Mouse (Mus musculus) lung, embryonic 14.5 days (tissue): ENCODE results near the gene Gbe1. TPM values are rescaled to one million over a fixed set of nuclear protein-coding genes. Genes with fewer than 3 reads are reported as not detected.

Source experiments
- ATAC-seq: fragments of 200-750 bp; cut with Nextera tagmentation; 2 replicates; pipeline ENCODE4 v1.8.0; 2017; ENCODE audit warnings: mild to moderate bottlenecking, moderate TSS enrichment, moderate library complexity; ENCODE audit not compliant: insufficient read depth
- DNase-seq: peaks from one replicate; pipeline ENCODE4 v3.0.0-alpha.2; 2015
- H3K27ac ChIP-seq: fragments of 300-500 bp; sonication (generic); 2 replicates; pipeline ENCODE4 v1.5.1; 2014; ENCODE audit warnings: low read depth, mild to moderate bottlenecking, moderate library complexity
- H3K27me3 ChIP-seq: fragments of 300-500 bp; sonication (generic); 2 replicates; pipeline ENCODE4 v1.6.1; 2014; ENCODE audit warnings: low read length, control low read depth; ENCODE audit not compliant: insufficient read depth
- H3K36me3 ChIP-seq: fragments of 300-500 bp; sonication (generic); 2 replicates; pipeline ENCODE4 v1.6.1; 2014; ENCODE audit warnings: control low read depth; ENCODE audit not compliant: insufficient read depth
- H3K4me1 ChIP-seq: fragments of 300-500 bp; sonication (generic); 2 replicates; pipeline ENCODE4 v1.6.1; 2014; ENCODE audit warnings: antibody characterized with exemption, control low read depth; ENCODE audit not compliant: insufficient read depth
- H3K4me2 ChIP-seq: fragments of 300-500 bp; sonication (generic); 2 replicates; pipeline ENCODE4 v1.6.1; 2014; ENCODE audit warnings: mild to moderate bottlenecking
- H3K4me3 ChIP-seq: fragments of 300-500 bp; sonication (generic); 2 replicates; pipeline ENCODE4 v1.5.1; 2014; ENCODE audit warnings: low read depth, low read length
- H3K9ac ChIP-seq: fragments of 300-500 bp; sonication (generic); 2 replicates; pipeline ENCODE4 v1.6.1; 2014
- H3K9me3 ChIP-seq: fragments of 300-500 bp; sonication (generic); 2 replicates; pipeline ENCODE4 v1.6.1; 2016; ENCODE audit warnings: low read depth, low read length, control low read depth
- CTCF ChIP-seq: IDR thresholded peaks from 2 replicates; pipeline ENCODE4 v1.5.1; 2016; ENCODE audit warnings: antibody characterized with exemption, low read depth
- WGBS: fragments of 180-500 bp; shearing (Covaris S2); extraction: QIAGEN DNeasy Blood & Tissue Kit; methylation state at CpG from one replicate; pipeline ENCODE4 v1.1.7; 2014; 5-methylcytosine and 5-hydroxymethylcytosine counted together
- polyA plus RNA-seq: library from polyadenylated mRNA; unstranded; fragments of >200 nt; fragmentation: Nextera tagmentation; extraction: Ambion mirVana; gene quantifications from 2 replicates; pipeline ENCODE4 v1.2.1, GENCODE M21; 2014

The Gbe1 gene
- polyA plus RNA-seq, 1 experiment from 2014 or later = 19.1 TPM

GRCm38 (mm10) chr16:70352571-70352970, 38.8 kb downstream of the Gbe1 start:
- DNase-seq = peak; percentile 79
- no peak overlapping the region for H3K4me3 ChIP-seq
- no peak for TF ChIP-seq CTCF
- no peaks in the 10 kb centered on the region for H3K9me3 ChIP-seq
- H3K27me3 ChIP-seq = no peaks in the 10 kb centered on the region
- H3K27ac ChIP-seq = no peak overlapping the region
- no peak overlapping the region for H3K9ac ChIP-seq
- 24% methylated on average over 3 of the region's 3 CpGs for WGBS
- H3K4me2 ChIP-seq = no peak overlapping the region
- H3K4me1 ChIP-seq = no peaks in the 10 kb centered on the region
- ATAC-seq = peak; percentile 59; the same call in 1 of the 2 replicates
- no peaks in the 10 kb centered on the region for H3K36me3 ChIP-seq

DNA sequence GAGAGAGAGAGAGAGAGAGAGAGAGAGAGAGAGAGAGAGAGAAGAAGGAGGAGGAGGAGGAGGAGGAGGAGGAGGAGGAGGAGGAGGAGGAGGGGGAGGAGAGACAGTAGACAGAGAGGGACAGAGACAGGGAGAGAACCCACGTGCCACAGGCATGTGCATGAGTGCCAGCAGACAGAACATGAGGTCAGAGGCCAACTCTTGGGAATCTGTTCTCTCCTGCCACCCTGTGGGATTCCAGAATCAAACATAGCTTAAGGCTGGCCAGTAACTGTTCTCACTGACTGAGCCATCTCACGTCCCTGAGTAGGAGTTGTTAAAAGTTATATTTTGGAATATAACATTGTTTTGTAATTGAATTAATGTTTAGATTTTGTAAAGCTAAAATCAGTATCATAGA, 39.3 kb downstream of the Gbe1 start:
- ATAC-seq (peak; percentile 79; the same call in 1 of the 2 replicates), DNase-seq (peak; percentile 76)
- H3K27ac ChIP-seq = no peak overlapping the region

GRCm38 (mm10) chr16:70358326-70358725, 44.6 kb downstream of the Gbe1 start:
- no peaks in the 10 kb centered on the region for H3K27me3 ChIP-seq
- H3K27ac ChIP-seq = no peak overlapping the region
- peaks cover 6% of the 10 kb centered on the region; the same call in 1 of the 2 replicates for H3K9me3 ChIP-seq
- no peak overlapping the region for H3K9ac ChIP-seq
- H3K4me2 ChIP-seq = no peak overlapping the region
- no peak overlapping the region for H3K4me3 ChIP-seq
- H3K4me1 ChIP-seq = no peaks in the 10 kb centered on the region
- 90% methylated on average over 6 of the region's 6 CpGs for WGBS
- TF ChIP-seq CTCF = no peak
- DNase-seq (no peak), ATAC-seq (no peak)
- no peaks in the 10 kb centered on the region for H3K36me3 ChIP-seq

More for the DNA sequence above, 39.3 kb downstream of the Gbe1 start:
- Histone ChIP-seq H3K9me3 (no peaks in the 10 kb centered on the region), H3K9ac (no peak overlapping the region), H3K4me1 (no peaks in the 10 kb centered on the region), H3K36me3 (no peaks in the 10 kb centered on the region), H3K4me2 (no peak overlapping the region), H3K4me3 (no peak overlapping the region), H3K27me3 (no peaks in the 10 kb centered on the region)
- WGBS = 32% methylated on average over 2 of the region's 2 CpGs
- TF ChIP-seq CTCF = no peak

DNA sequence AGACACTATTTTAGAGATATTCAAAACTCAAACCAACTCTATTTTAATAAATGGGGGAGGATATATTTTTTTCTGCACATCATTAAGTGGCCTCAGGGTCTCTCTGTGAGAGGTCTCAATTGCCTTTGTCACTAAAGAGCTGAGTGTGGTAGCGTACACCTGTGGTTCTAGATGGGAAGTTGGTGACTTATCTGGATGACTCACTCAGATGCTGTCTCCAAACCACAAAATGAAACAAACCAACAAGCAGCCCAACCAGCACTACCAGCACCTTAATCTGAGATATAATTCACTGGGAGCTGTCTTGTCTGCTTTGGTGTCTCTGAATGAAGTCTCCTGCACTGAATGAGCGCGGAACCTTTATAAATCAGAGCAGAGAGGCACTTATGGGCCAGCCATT, 51.5 kb downstream of the Gbe1 start:
- WGBS = 88% methylated on average over 3 of the region's 3 CpGs
- H3K4me2 ChIP-seq = no peak overlapping the region
- TF ChIP-seq CTCF = no peak
- no peaks in the 10 kb centered on the region for H3K36me3 ChIP-seq
- DNase-seq (no peak), ATAC-seq (no peak)
- no peak overlapping the region for H3K9ac ChIP-seq
- H3K4me1 ChIP-seq = no peaks in the 10 kb centered on the region
- no peaks in the 10 kb centered on the region for H3K27me3 ChIP-seq
- peaks cover 6% of the 10 kb centered on the region; the same call in 1 of the 2 replicates for H3K9me3 ChIP-seq
- H3K4me3 ChIP-seq = no peak overlapping the region
- no peak overlapping the region for H3K27ac ChIP-seq

GRCm38 (mm10) chr16:70381045-70381444, 67.3 kb downstream of the Gbe1 start:
- WGBS = 91% methylated on average over 2 of the region's 2 CpGs

DNA sequence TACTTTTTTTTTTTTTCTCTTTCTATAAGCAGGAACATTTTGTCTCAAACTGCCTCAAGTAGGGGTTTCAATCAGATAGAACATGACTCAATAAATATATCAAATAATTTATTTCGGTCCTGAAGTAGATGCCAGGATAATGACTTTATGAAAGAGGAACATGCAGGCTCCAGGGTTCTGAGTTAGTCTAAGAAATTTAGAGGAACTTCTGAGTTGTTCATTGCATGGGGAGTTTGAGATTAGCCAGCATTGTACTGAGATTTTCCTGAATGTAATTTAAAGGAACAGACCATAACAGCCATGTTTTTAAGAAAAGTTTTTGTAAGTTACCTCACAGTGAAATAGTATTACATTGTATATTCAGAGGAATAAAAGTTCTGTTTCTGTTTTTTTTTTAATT, 71.7 kb downstream of the Gbe1 start:
- Histone ChIP-seq H3K9ac (no peak overlapping the region), H3K27me3 (no peaks in the 10 kb centered on the region), H3K36me3 (no peaks in the 10 kb centered on the region), H3K4me2 (no peak overlapping the region), H3K4me1 (no peaks in the 10 kb centered on the region), H3K4me3 (no peak overlapping the region), H3K27ac (no peak overlapping the region), H3K9me3 (no peaks in the 10 kb centered on the region)
- 83% methylated on average over 1 of the region's 1 CpGs for WGBS
- no peak for DNase-seq
- ATAC-seq = no peak
- no peak for TF ChIP-seq CTCF

More at GRCm38 (mm10) chr16:70381045-70381444, 67.3 kb downstream of the Gbe1 start:
- no peak for ATAC-seq
- H3K9me3 ChIP-seq = no peaks in the 10 kb centered on the region
- H3K4me3 ChIP-seq = no peak overlapping the region
- no peaks in the 10 kb centered on the region for H3K36me3 ChIP-seq
- DNase-seq = no peak
- no peaks in the 10 kb centered on the region for H3K4me1 ChIP-seq
- no peak for TF ChIP-seq CTCF
- H3K9ac ChIP-seq = no peak overlapping the region
- H3K27me3 ChIP-seq = no peaks in the 10 kb centered on the region
- H3K4me2 ChIP-seq = no peak overlapping the region
- H3K27ac ChIP-seq = no peak overlapping the region

- no peaks in the 10 kb centered on the region for H3K4me1 ChIP-seq
- no peak overlapping the region for H3K4me2 ChIP-seq
- H3K27me3 ChIP-seq = no peaks in the 10 kb centered on the region
- H3K9me3 ChIP-seq = no peaks in the 10 kb centered on the region
- no peak overlapping the region for H3K27ac ChIP-seq
- no peak overlapping the region for H3K9ac ChIP-seq
- H3K36me3 ChIP-seq = no peaks in the 10 kb centered on the region
- no peak for DNase-seq
- no peak overlapping the region for H3K4me3 ChIP-seq
- 92% methylated on average over 2 of the region's 2 CpGs for WGBS
- ATAC-seq = no peak
- no peak for TF ChIP-seq CTCF
Measured at GRCm38 (mm10) chr16:70387385-70387784, 73.6 kb downstream of the Gbe1 start.

DNA sequence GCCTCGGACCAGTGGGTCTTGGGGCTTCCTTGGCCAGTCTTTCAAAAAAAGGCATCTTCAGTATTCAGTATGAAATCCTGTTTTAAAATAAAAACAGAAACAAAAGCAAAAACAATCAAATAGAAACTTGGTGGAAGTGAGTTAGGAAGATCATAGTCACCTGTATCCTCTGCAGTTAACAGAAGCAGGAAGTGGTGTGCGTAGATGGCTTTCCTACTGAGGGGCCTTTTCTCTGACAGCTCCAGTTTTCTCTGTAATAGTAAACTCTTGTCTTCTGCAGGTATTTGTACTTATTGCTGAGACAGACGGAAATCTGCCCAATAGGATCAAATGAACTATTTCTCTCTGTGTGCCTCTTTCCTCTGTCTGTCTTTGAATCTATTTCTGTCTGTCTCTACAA, 81.5 kb downstream of the Gbe1 start:
- H3K9me3 ChIP-seq = no peaks in the 10 kb centered on the region
- no peaks in the 10 kb centered on the region for H3K36me3 ChIP-seq
- TF ChIP-seq CTCF = no peak
- 80% methylated on average over 3 of the region's 3 CpGs for WGBS
- 0 out of 2 replicates have a peak, but pooled peaks cover 4% of the 10 kb centered on the region for H3K4me1 ChIP-seq
- no peak for ATAC-seq
- no peaks in the 10 kb centered on the region for H3K27me3 ChIP-seq
- H3K4me2 ChIP-seq = no peak overlapping the region
- no peak overlapping the region for H3K4me3 ChIP-seq
- DNase-seq = no peak
- no peak overlapping the region for H3K9ac ChIP-seq
- no peak overlapping the region for H3K27ac ChIP-seq
